Mouse (Mus musculus): ENCODE results near the gene Nhsl1. TPM values are rescaled to one million over a fixed set of nuclear protein-coding genes. Genes with fewer than 3 reads are reported as not detected.

Gene Nhsl1
- total RNA-seq, 2 experiments from 2014 or later: 23.7 to 27.7 TPM

DNA sequence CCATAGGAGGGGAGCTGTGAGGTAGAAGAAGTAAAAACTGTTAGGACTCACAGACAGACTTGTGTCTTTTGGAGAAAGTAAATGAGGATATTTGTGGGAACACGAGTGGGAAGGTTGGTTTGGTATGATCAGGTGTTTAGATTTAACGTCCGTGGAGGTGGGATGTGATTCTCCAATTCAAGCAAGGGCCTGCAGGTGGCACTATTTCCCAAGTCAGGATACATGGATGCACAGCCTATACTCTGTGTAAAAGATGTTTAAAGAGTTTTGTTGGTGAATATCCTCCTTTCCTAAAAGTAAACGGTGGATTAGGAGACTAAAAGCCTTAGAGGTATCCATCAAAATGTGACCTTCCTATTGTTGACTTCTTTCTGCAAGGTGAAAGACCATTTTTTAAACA, 244.2 kb downstream of the Nhsl1 start:
- DNase-seq (ENCODE audit: low spot score in 2 of 2): peak; percentile 38 to 61
- intact Hi-C loops (cut with DNase I): loop anchor here (2.0 to 10.0 kb wide), 2 partner anchors 278 to 342 kb away; no protein-coding TSS in a partner anchor

DNA sequence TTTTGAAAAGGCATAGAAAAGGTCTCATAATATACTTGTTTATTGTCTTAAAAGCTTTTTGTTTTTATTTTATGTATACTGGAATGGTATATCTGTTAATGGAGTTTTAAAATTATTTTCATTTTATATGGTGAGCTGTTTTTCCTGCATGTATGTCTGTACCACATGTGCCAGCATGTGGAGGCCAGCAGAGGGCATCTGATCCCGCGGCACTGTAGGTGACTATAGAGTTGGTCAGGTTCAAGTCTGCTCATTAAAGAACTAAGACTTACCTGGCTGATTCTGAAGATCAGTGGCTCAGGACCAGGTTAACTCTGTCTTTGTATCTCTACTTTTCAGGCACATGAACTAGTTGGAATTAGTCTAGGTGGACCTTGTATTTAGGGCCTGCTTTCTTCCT, 253.8 kb downstream of the Nhsl1 start:
- intact Hi-C loops (cut with DNase I): no loop called here
- DNase-seq (ENCODE audit: low spot score in 2 of 2): no peak

Other genes with a start within 250 kb of the Nhsl1 start
- under 1 TPM; 0.10 to 0.68 TPM for gene Ect2l, start 108.1 kb upstream of the Nhsl1 start, total RNA-seq (2021)
- 10 to 100 TPM; 29.2 to 33.5 TPM for gene Ccdc28a, start 84.0 kb upstream of the Nhsl1 start, total RNA-seq (2021)
- 1 to 10 TPM; 2.5 to 3.4 TPM for gene Hebp2, start 227.1 kb downstream of the Nhsl1 start, total RNA-seq (2021)